Mouse (Mus musculus): ENCODE data around the gene Gpatch1. TPM values are rescaled to one million over a fixed set of nuclear protein-coding genes. Genes with fewer than 3 reads are reported as not detected.
"Not testable (repeated sequence)": the region's sequence is repeated elsewhere in the genome, so short reads cannot be mapped to it uniquely, and the experiment has no call there.

The Gpatch1 gene
- total RNA-seq, 2 experiments from 2014 or later: 8.8 to 9.9 TPM

- DNase-seq (ENCODE audit: low spot score): no peak
- intact Hi-C loops (cut with DNase I): no loop called here
Observed at GRCm38 (mm10) chr7:35259384-35259783, 58.9 kb downstream of the Gpatch1 start.

- DNase-seq (ENCODE audit: low spot score): no peak
- intact Hi-C loops (cut with DNase I): no loop called here
Observed at GRCm38 (mm10) chr7:35258294-35258693, 59.9 kb downstream of the Gpatch1 start.

GRCm38 (mm10) chr7:35252041-35252558 is 66.1 kb downstream of the Gpatch1 start:
- DNase-seq (ENCODE audit: low spot score): no peak
- intact Hi-C loops (cut with DNase I): no loop called here

GRCm38 (mm10) chr7:35237935-35238334 is 80.3 kb downstream of the Gpatch1 start:
- intact Hi-C loops (cut with DNase I): loop anchor here (5.0 to 10.0 kb wide), 2 partner anchors 79 to 183 kb away; partner anchors contain the start of genes Cebpg and Gpatch1
- DNase-seq (ENCODE audit: low spot score): not testable (repeated sequence)

DNA sequence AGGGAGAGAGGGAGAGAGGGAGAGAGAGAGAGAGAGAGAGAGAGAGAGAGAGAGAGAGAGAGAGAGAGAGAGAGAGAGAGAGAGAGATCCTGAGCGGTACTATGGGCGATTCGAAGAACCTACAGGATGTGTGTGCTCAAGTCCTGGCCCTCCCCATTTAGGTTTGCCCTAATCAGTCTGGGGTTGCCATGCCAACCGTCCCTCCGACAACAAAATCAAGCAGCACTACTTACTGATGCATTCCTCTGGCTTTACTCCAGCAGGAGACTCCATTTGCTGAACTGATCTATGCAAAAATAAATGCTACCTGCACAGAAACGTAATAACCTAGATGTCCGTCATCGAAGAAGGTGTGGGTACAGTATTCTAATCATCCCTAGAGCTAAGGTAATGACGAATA is 82.9 kb downstream of the Gpatch1 start:
- intact Hi-C loops (cut with DNase I): loop anchor here (5.0 to 10.0 kb wide), 2 partner anchors 82 to 181 kb away; partner anchors contain the start of genes Cebpg and Gpatch1
- DNase-seq (ENCODE audit: low spot score): peak; percentile 21

- peak; percentile 94 for DNase-seq (ENCODE audit: low spot score)
- intact Hi-C loops (cut with DNase I): loop anchor here (5.0 to 10.0 kb wide), 3 partner anchors 83 to 180 kb away; partner anchors contain the start of genes Cebpa, Cebpg and Gpatch1
Observed at GRCm38 (mm10) chr7:35234361-35235245, 83.6 kb downstream of the Gpatch1 start.

DNA sequence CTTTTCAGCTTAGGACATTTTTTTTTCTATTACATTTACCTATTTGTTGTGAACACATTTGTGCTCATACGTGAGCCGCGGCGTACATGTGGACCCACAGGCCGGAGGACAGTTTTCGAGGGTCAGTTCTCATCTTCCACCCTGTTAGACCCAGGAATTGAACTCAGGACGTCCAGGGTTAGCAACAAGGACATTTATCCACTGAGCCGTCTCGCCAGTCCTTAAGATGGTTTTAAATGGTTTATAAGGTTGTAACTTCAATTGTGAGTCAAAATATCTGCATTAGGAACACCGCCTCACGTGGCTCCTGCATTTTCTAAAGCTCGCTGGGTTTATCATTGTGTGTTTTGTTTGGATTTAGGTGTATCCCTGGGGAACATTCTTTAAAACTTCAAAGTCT is 84.4 kb downstream of the Gpatch1 start:
- DNase-seq (ENCODE audit: low spot score): no peak
- intact Hi-C loops (cut with DNase I): loop anchor here (5.0 to 10.0 kb wide), 2 partner anchors 117 to 179 kb away; partner anchors contain the start of genes Cebpa and Cebpg

GRCm38 (mm10) chr7:35232796-35233455 is 85.3 kb downstream of the Gpatch1 start:
- no peak for DNase-seq (ENCODE audit: low spot score)
- intact Hi-C loops (cut with DNase I): loop anchor here (5.0 to 10.0 kb wide), 2 partner anchors 116 to 178 kb away; partner anchors contain the start of genes Cebpa and Cebpg

GRCm38 (mm10) chr7:35230333-35230732 is 87.9 kb downstream of the Gpatch1 start:
- intact Hi-C loops (cut with DNase I): loop anchor here (5.0 to 10.0 kb wide), 2 partner anchors 113 to 176 kb away; partner anchors contain the start of genes Cebpa and Cebpg
- DNase-seq (ENCODE audit: low spot score): no peak

Other genes starting within 250 kb of the Gpatch1 start
- gene Cebpa, start 199.1 kb downstream of the Gpatch1 start, total RNA-seq (2021): 1 to 10 TPM; 5.8 to 6.1 TPM
- gene Slc7a10, start 132.1 kb downstream of the Gpatch1 start, total RNA-seq (2021): under 1 TPM; 0.26 to 0.78 TPM
- 1 to 10 TPM; 7.7 to 8.8 TPM for gene Lrp3, start 102.9 kb downstream of the Gpatch1 start, total RNA-seq (2021)
- 1 to 10 TPM; 4.4 to 6.0 TPM for gene Rhpn2, start 15.7 kb upstream of the Gpatch1 start, total RNA-seq (2021)
- gene Faap24, start 78.4 kb upstream of the Gpatch1 start, total RNA-seq (2021): 1 to 10 TPM; 1.6 to 2.1 TPM
- 10 to 100 TPM; 14.1 to 18.9 TPM for gene Cep89, start 78.6 kb upstream of the Gpatch1 start, total RNA-seq (2021)
- not detected for gene Slc7a9, start 130.4 kb upstream of the Gpatch1 start, total RNA-seq (2021)
- gene Tdrd12, start 219.3 kb upstream of the Gpatch1 start, total RNA-seq (2021): under 1 TPM in 1 of 2 experiments, not detected in 1; 0.42 TPM
- gene Nudt19, start 237.9 kb upstream of the Gpatch1 start, total RNA-seq (2021): 10 to 100 TPM; 75.1 to 83.7 TPM